Mouse (Mus musculus) heart, embryonic 12.5 days (tissue): Measurements from ENCODE around the gene Olfr394. TPM values are rescaled to one million over a fixed set of nuclear protein-coding genes. Genes with fewer than 3 reads are reported as not detected.
"Not testable (repeated sequence)": the region's sequence is repeated elsewhere in the genome, so short reads cannot be mapped to it uniquely, and the experiment has no call there.

Experiments used
- ATAC-seq: fragments of 200-750 bp; cut with Nextera tagmentation; 2 replicates; pipeline ENCODE4 v1.8.0; 2017; ENCODE audit warnings: moderate TSS enrichment, moderate library complexity; ENCODE audit not compliant: insufficient number of reproducible peaks, low FRiP score
- H3K27ac ChIP-seq: fragments of 300-500 bp; sonication (generic); 2 replicates; pipeline ENCODE4 v1.5.1; 2016; ENCODE audit warnings: mild to moderate bottlenecking, moderate library complexity; ENCODE audit not compliant: poor library complexity, severe bottlenecking
- H3K27me3 ChIP-seq: fragments of 300-500 bp; sonication (generic); replicated peaks from 2 replicates; pipeline ENCODE4 v1.6.1; 2016; ENCODE audit warnings: mild to moderate bottlenecking, moderate library complexity
- H3K36me3 ChIP-seq: fragments of 300-500 bp; sonication (generic); 2 replicates; pipeline ENCODE4 v1.6.1; 2016; ENCODE audit warnings: mild to moderate bottlenecking, moderate library complexity
- H3K4me1 ChIP-seq: fragments of 300-500 bp; sonication (generic); replicated peaks from 2 replicates; pipeline ENCODE4 v1.6.1; 2016; ENCODE audit warnings: mild to moderate bottlenecking
- H3K4me2 ChIP-seq: fragments of 300-500 bp; sonication (generic); 2 replicates; pipeline ENCODE4 v1.6.1; 2016; ENCODE audit warnings: mild to moderate bottlenecking, moderate library complexity
- H3K4me3 ChIP-seq: fragments of 300-500 bp; sonication (generic); 2 replicates; pipeline ENCODE4 v1.5.1; 2016; ENCODE audit warnings: mild to moderate bottlenecking
- H3K9ac ChIP-seq: fragments of 300-500 bp; sonication (generic); 2 replicates; pipeline ENCODE4 v1.6.1; 2016; ENCODE audit warnings: mild to moderate bottlenecking, moderate library complexity
- H3K9me3 ChIP-seq: fragments of 300-500 bp; sonication (generic); replicated peaks from 2 replicates; pipeline ENCODE4 v1.6.1; 2016; ENCODE audit warnings: mild to moderate bottlenecking, moderate library complexity
- WGBS: fragments of 180-500 bp; shearing (Covaris S2); methylation state at CpG from one replicate; pipeline ENCODE4 v1.1.7; 2016; 5-methylcytosine and 5-hydroxymethylcytosine counted together
- polyA plus RNA-seq: library from polyadenylated mRNA; unstranded; fragments of >200 nt; fragmentation: Nextera tagmentation; extraction: Ambion mirVana; gene quantifications from 2 replicates; pipeline ENCODE4 v1.2.1, GENCODE M21; 2016

Olfr394 gene
- polyA plus RNA-seq, result not detected in 2 replicates

- no peak within 1 kb of the TSS for H3K9ac ChIP-seq
- WGBS, result 81% methylated on average over 1 of the region's 1 CpGs
- H3K36me3 ChIP-seq, result no peaks in the 10 kb centered on the region
- H3K4me2 ChIP-seq, result no peak within 1 kb of the TSS
- H3K9me3 ChIP-seq, result peaks cover 12% of the 10 kb centered on the region
- no peaks in the 10 kb centered on the region for H3K4me1 ChIP-seq
- ATAC-seq, result no peak
- H3K4me3 ChIP-seq, result no peak within 1 kb of the TSS
- no peaks in the 10 kb centered on the region for H3K27me3 ChIP-seq
- H3K27ac ChIP-seq, result no peak within 1 kb of the TSS
Measured at GRCm38 (mm10) chr11:73890671-73891070, at the start of gene Olfr394. Gene Olfr394 (minus strand): TSS chr11:73890771.

GRCm38 (mm10) chr11:73936377-73936776 lies 45.8 kb upstream of the Olfr394 start, which contains the start of gene Olfr23:
Gene Olfr23 (plus strand): TSS chr11:73936677.
- ATAC-seq, result no peak
- no peaks in the 10 kb centered on the region for H3K4me1 ChIP-seq
- no peaks in the 10 kb centered on the region for H3K9me3 ChIP-seq

GRCm38 (mm10) chr11:73909199-73909598 lies 18.6 kb upstream of the Olfr394 start, which contains the start of gene Olfr395:
Gene Olfr395 (minus strand): TSS chr11:73909299.
- H3K27ac ChIP-seq, H3K4me3 ChIP-seq, ATAC-seq, H3K4me2 ChIP-seq, H3K27me3 ChIP-seq, H3K9me3 ChIP-seq, H3K4me1 ChIP-seq, H3K9ac ChIP-seq, H3K36me3 ChIP-seq: not testable (repeated sequence)
- 66% methylated on average over 4 of the region's 4 CpGs for WGBS

More at GRCm38 (mm10) chr11:73936377-73936776, 45.8 kb upstream of the Olfr394 start, which contains the start of gene Olfr23:
- no peak within 1 kb of the TSS for H3K27ac ChIP-seq
- H3K27me3 ChIP-seq, result no peaks in the 10 kb centered on the region
- no peak within 1 kb of the TSS for H3K9ac ChIP-seq
- H3K4me2 ChIP-seq, result no peak within 1 kb of the TSS
- no peaks in the 10 kb centered on the region for H3K36me3 ChIP-seq
- H3K4me3 ChIP-seq, result no peak within 1 kb of the TSS

GRCm38 (mm10) chr11:73851354-73851753 lies 39.2 kb downstream of the Olfr394 start, which contains the start of gene Olfr393:
Gene Olfr393 (minus strand): TSS chr11:73851454.
- Histone ChIP-seq H3K9ac (no peak within 1 kb of the TSS), H3K4me2 (no peak within 1 kb of the TSS), H3K27me3 (no peaks in the 10 kb centered on the region), H3K4me1 (no peaks in the 10 kb centered on the region), H3K27ac (no peak within 1 kb of the TSS), H3K36me3 (no peaks in the 10 kb centered on the region), H3K4me3 (no peak within 1 kb of the TSS), H3K9me3 (peaks cover 7% of the 10 kb centered on the region)
- no peak for ATAC-seq

Other genes starting within 250 kb of the Olfr394 start
- gene Zfp735, start 202.0 kb downstream of the Olfr394 start, polyA plus RNA-seq, result not detected in 2 replicates
- gene Olfr389, start 110.1 kb downstream of the Olfr394 start, polyA plus RNA-seq, result not detected in 2 replicates
- gene Olfr390, start 107.8 kb downstream of the Olfr394 start, polyA plus RNA-seq, result not detected in 2 replicates
- not detected in 2 replicates for gene Olfr391-ps, start 87.7 kb downstream of the Olfr394 start, polyA plus RNA-seq
- gene Olfr392, start 73.7 kb downstream of the Olfr394 start, polyA plus RNA-seq, result not detected in 2 replicates
- not detected in 2 replicates for gene Olfr393, start 39.3 kb downstream of the Olfr394 start, polyA plus RNA-seq
- not detected in 2 replicates for gene Olfr395, start 18.5 kb upstream of the Olfr394 start, polyA plus RNA-seq
- gene Olfr23, start 45.9 kb upstream of the Olfr394 start, polyA plus RNA-seq, result not detected in 2 replicates
- not detected in 2 replicates for gene Olfr397, start 70.0 kb upstream of the Olfr394 start, polyA plus RNA-seq
- gene Olfr398, start 99.6 kb upstream of the Olfr394 start, polyA plus RNA-seq, result not detected in 2 replicates
- gene Olfr139, start 165.8 kb upstream of the Olfr394 start, polyA plus RNA-seq, result not detected in 2 replicates
- gene Olfr399, start 165.8 kb upstream of the Olfr394 start, polyA plus RNA-seq, result not detected in 2 replicates
- not detected in 2 replicates for gene Zfp616, start 179.2 kb upstream of the Olfr394 start, polyA plus RNA-seq
- gene Olfr401, start 222.9 kb upstream of the Olfr394 start, polyA plus RNA-seq, result not detected in 2 replicates